In the genomic region with DNA sequence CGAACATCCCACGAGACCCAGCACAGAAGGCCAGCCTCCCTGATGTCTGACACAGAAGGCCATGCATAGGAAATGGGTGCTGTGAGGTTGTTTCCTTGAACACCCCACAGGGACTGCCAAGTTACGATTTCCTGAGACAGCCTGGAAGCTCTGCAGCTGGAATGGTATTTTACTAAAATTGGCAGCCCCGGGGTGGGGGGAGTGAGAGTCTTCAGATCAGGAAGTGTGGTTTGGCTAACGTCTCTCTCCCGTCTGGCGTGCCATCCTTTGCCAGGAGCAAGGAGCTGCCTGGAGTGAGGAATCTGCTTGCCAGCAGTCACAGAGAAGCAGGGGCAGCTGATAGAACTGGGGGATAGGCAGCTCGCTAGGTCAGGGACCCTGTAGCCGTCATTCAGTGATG, we compare ENCODE assay signal across 10 mouse cellular contexts. TPM values are rescaled to one million over a fixed set of nuclear protein-coding genes. Genes with fewer than 3 reads are reported as not detected.
DNase-seq lines count a peak whose midpoint lies in the region; ATAC-seq and TF ChIP-seq lines count a peak whose summit lies in the region.
"Had no signal": no experiment of that assay in that cellular context is flagged by ENCODE, and none has a peak within 500 bp of the region (broad histone marks: within the 10 kb centered on the region; RNA-seq: fewer than 3 reads in every experiment).

No protein-coding gene starts in this region.

- ATAC-seq in forebrain, postnatal 0 days, result peak; percentile 89
- ATAC-seq in erythroblast, adult 5-6 weeks (replicated peaks; ENCODE audit: low FRiP score, poor library complexity, severe bottlenecking), result no peak

- H3K4me2 ChIP-seq in forebrain, postnatal 0 days (ENCODE audit: low read depth), result no peak overlapping the region
- H3K4me2 ChIP-seq: liver, embryonic 15.5 days had no signal

- H3K36me3 ChIP-seq in forebrain, postnatal 0 days (ENCODE audit: insufficient read depth), result no peaks in the 10 kb centered on the region
- H3K36me3 ChIP-seq: liver, embryonic 15.5 days had no signal

- WGBS in forebrain, postnatal 0 days, result 37% methylated on average over 9 of the region's 9 CpGs

- no peaks in the 10 kb centered on the region for H3K27me3 ChIP-seq in forebrain, postnatal 0 days (ENCODE audit: insufficient read depth, low read length)
- H3K27me3 ChIP-seq: liver, embryonic 15.5 days had no signal

- intact Hi-C loops in left cerebral cortex, postnatal 4 days (cut with DNase I), result no loop called here

- TF ChIP-seq CTCF in forebrain, postnatal 0 days (IDR thresholded peaks at IDR 0.05; ENCODE audit: low read depth), result no peak

- no peaks in the 10 kb centered on the region for H3K9me3 ChIP-seq in forebrain, postnatal 0 days (ENCODE audit: low read length)
- H3K9me3 ChIP-seq: liver, embryonic 15.5 days had no signal

- H3K4me3 ChIP-seq in forebrain, postnatal 0 days (ENCODE audit: low read depth, low read length), result no peak overlapping the region
- H3K4me3 ChIP-seq: liver, embryonic 15.5 days had no signal

- H3K27ac ChIP-seq in forebrain, postnatal 0 days (ENCODE audit: low read depth, low read length), result peak overlapping the region; percentile 74
- H3K27ac ChIP-seq: liver, embryonic 15.5 days had no signal

- no peak overlapping the region for H3K9ac ChIP-seq in forebrain, postnatal 0 days
- H3K9ac ChIP-seq: liver, embryonic 15.5 days had no signal

- peak; percentile 2 for DNase-seq in gastrocnemius, adult 18-20 months (ENCODE audit: low spot score)
- no peak for DNase-seq in gastrocnemius, adult 8-10 months (ENCODE audit: low spot score in 2 of 2)
- peak; percentile 18 for DNase-seq in adrenal gland, postnatal 10 days
- DNase-seq in forebrain, postnatal 0 days, result peak; percentile 89
- DNase-seq in kidney, adult 8-10 months, result peak; percentile 28 to 32
- DNase-seq in left cerebral cortex, postnatal 4 days, result peak; percentile 92
- DNase-seq in yolk sac, embryonic 10.5 days (ENCODE audit: low spot score), result no peak

- H3K4me1 ChIP-seq in forebrain, postnatal 0 days (ENCODE audit: insufficient read depth), result peaks cover 20% of the 10 kb centered on the region; the same call in 1 of the 2 replicates
- H3K4me1 ChIP-seq: liver, embryonic 15.5 days had no signal

RNA-seq across cellular contexts. Expression of a gene that starts 2.4 kb away (rescaled TPM):
- total RNA-seq in gastrocnemius, adult 18-20 months (2021), result not detected
- total RNA-seq in gastrocnemius, adult 8-10 months (2022), result under 1 TPM in 1 of 4 experiments, not detected in 3; 0.05 TPM
- under 1 TPM; 0.18 to 0.21 TPM for total RNA-seq in adrenal gland, postnatal 10 days (2021)
- 0.46 and 0.62 TPM in 2 replicates for total RNA-seq in forebrain, postnatal 0 days (2014; rRNA removed)
- polyA plus RNA-seq in forebrain, postnatal 0 days (2015; fragmentation: Nextera tagmentation; extraction: Ambion mirVana), result 0.36 and 0.57 TPM in 2 replicates
- under 1 TPM; 0.32 to 0.56 TPM for total RNA-seq in left cerebral cortex, postnatal 4 days (2021)
- total RNA-seq in erythroblast, adult 5-6 weeks (2015; ENCODE audit: low replicate concordance), result not detected in 2 replicates
- total RNA-seq in erythroblast, adult 5-6 weeks (2017; ENCODE audit: low replicate concordance), result not detected in 2 replicates
- polyA plus RNA-seq: embryonic facial prominence, embryonic 11.5 days; liver, embryonic 15.5 days had no signal

RNA-seq across cellular contexts. Expression of a gene that starts 45.8 kb away (rescaled TPM):
- total RNA-seq in gastrocnemius, adult 18-20 months (2021), result 10 to 100 TPM; 61.9 to 70.3 TPM
- total RNA-seq in gastrocnemius, adult 8-10 months (2022), result 10 to 100 TPM; 60.5 to 70.7 (median 68.5) TPM
- total RNA-seq in adrenal gland, postnatal 10 days (2021), result 100 to 1,000 TPM; 131 to 138 TPM
- 50.7 and 61.6 TPM in 2 replicates for total RNA-seq in forebrain, postnatal 0 days (2014; rRNA removed)
- polyA plus RNA-seq in forebrain, postnatal 0 days (2015; fragmentation: Nextera tagmentation; extraction: Ambion mirVana), result 64.6 and 66.9 TPM in 2 replicates
- 10 to 100 TPM; 56.2 to 56.5 TPM for total RNA-seq in left cerebral cortex, postnatal 4 days (2021)
- 8.3 and 18.8 TPM in 2 replicates for total RNA-seq in erythroblast, adult 5-6 weeks (2015; ENCODE audit: low replicate concordance)
- 15.8 and 22.2 TPM in 2 replicates for total RNA-seq in erythroblast, adult 5-6 weeks (2017; ENCODE audit: low replicate concordance)

Comparison
In these comparisons a context has a peak if more than half of its experiments do, and no peak if none do; other contexts are left out.
1. DNase-seq: peak in gastrocnemius, adult 18-20 months (single experiment), adrenal gland, postnatal 10 days (single experiment), forebrain, postnatal 0 days (single experiment), kidney, adult 8-10 months (2 of 2) and left cerebral cortex, postnatal 4 days (single experiment); none in gastrocnemius, adult 8-10 months (0 of 2) and yolk sac, embryonic 10.5 days (single experiment).